Mouse (Mus musculus): ENCODE results near the gene Pprc1. TPM values are rescaled to one million over a fixed set of nuclear protein-coding genes. Genes with fewer than 3 reads are reported as not detected.
A peak's percentile ranks its signal among the peaks of the same experiment; 100 is the strongest.

Pprc1 gene
- polyA plus RNA-seq, 1 experiment from 2014 or later: 49.4 TPM

DNA sequence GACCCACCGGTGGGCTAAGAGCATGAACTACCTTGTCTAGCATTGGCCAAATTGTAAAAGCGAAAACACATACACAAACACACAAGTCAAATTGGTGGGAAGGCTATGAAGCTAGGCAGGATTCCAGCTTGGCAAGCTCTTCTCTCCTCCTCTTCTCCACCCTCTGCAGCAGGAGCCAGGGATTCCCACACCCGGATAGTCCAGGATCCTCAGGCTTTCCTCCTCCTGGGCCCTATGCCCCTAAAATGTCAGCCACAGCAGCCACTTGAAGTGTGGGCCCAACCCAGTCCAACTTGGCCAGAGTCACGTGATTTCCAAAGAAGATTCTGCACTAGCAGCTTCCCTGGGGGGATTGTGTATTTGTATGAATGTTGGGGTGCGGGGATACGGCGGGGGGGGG is 1.3 kb upstream of the Pprc1 start:
- ATAC-seq (ENCODE audit: insufficient number of reproducible peaks, insufficient read depth, low FRiP score, low read depth): no peak
- Histone ChIP-seq H3K4me2 (replicated peaks; ENCODE audit: low read depth, low read length) (peak overlapping the region; percentile 82), H3K36me3 (ENCODE audit: control insufficient read depth, insufficient read depth, low read length) (no peaks in the 10 kb centered on the region), H3K4me3 (ENCODE audit: low read depth, low read length) (peak overlapping the region; percentile 82), H3K4me1 (ENCODE audit: control insufficient read depth, insufficient read depth, low read length) (peaks cover 52% of the 10 kb centered on the region), H3K27me3 (ENCODE audit: control insufficient read depth, insufficient read depth, low read length) (no peaks in the 10 kb centered on the region), H3K9me3 (ENCODE audit: control insufficient read depth, low read depth, low read length) (no peaks in the 10 kb centered on the region), H3K9ac (replicated peaks; ENCODE audit: low read depth, low read length) (no peak overlapping the region; the same call in 1 of the 2 replicates), H3K27ac (ENCODE audit: low read length) (peak overlapping the region; percentile 92; the same call in 1 of the 2 replicates)
- WGBS: 61% methylated on average over 7 of the region's 7 CpGs

DNA sequence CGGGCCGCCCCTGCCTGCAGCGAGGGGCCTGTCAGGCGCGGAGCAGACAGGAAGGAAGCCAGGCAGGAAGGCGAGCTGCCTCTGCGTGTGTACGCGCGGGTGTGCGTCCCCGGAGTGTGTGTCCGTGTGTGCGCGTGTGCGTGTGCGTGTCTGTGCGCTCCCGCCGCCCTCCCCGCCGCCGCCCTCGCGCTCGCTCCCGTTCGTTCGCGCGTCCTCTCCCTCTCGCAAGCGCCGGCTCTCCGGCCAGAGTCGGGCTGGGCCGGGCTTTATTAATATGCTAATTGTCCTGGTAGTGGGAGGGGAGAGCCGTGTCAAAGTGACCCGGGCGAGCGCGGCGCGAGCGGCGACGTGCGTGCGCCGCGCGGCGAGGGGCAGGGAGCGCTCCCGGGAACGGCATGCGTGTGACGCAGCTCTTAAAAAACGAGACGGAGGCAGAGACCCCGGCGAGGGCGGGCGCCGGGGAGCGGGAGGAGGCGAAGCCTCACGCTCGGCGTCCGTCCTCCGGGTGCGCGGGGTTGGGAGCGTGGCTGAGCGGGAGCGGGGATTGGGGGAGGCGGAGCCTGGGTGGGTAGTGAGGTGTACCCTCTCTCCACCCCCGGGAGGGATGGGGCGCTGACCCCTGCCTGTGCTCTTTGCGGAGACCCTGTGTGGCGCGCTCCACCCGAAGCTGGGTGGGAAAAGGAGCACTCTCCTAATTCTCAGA is 458 bp downstream of the Pprc1 start, which contains the start of gene Ldb1:
TSS of gene Ldb1 (minus strand) at position 222 of the 703 bp plus-strand sequence.
- Histone ChIP-seq H3K4me3 (ENCODE audit: low read depth, low read length) (peak within 1 kb of the TSS; percentile 82), H3K9ac (replicated peaks; ENCODE audit: low read depth, low read length) (peak within 1 kb of the TSS; percentile 96), H3K9me3 (ENCODE audit: control insufficient read depth, low read depth, low read length) (no peaks in the 10 kb centered on the region), H3K27ac (ENCODE audit: low read length) (peak within 1 kb of the TSS; percentile 92), H3K27me3 (ENCODE audit: control insufficient read depth, insufficient read depth, low read length) (no peaks in the 10 kb centered on the region), H3K36me3 (ENCODE audit: control insufficient read depth, insufficient read depth, low read length) (no peaks in the 10 kb centered on the region), H3K4me1 (ENCODE audit: control insufficient read depth, insufficient read depth, low read length) (peaks cover 47% of the 10 kb centered on the region), H3K4me2 (replicated peaks; ENCODE audit: low read depth, low read length) (peak within 1 kb of the TSS; percentile 82)
- under 1% methylated on average over 74 of the region's 84 CpGs for WGBS
- peak; percentile 76 for ATAC-seq (ENCODE audit: insufficient number of reproducible peaks, insufficient read depth, low FRiP score, low read depth)

DNA sequence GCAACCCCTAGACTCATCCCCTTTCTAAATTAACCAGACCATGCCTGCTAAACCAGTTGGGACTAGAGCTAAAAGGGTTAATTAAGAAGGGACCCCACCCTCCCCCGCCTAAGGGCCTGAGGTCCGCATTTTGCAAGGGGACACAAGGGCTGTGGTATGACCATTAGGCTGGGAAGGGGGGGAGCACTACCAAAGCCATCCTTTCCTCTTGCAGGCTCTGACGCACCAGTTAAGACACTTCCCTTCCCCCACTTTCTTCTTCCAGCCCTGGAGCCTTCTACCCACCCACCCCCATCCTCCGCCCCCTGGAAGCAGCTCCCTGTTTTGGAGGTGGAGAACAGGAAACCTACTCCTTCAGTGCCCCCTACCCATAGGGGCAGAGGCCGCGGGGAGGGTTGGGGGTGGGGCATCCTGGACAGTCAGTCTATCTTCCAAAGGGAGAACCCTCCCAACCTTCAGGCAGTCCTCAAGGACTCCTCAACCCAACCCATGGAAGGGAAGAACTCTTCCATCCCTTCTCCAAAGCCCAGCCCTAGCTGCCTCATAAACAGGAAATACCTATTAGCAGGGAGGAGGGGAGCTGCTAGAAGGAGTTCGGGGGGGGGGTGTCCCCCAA is 1.1 kb downstream of the Pprc1 start:
- ATAC-seq (ENCODE audit: insufficient number of reproducible peaks, insufficient read depth, low FRiP score, low read depth): peak; percentile 50
- peak overlapping the region; percentile 96 for H3K9ac ChIP-seq (replicated peaks; ENCODE audit: low read depth, low read length)
- H3K4me2 ChIP-seq (replicated peaks; ENCODE audit: low read depth, low read length): peak overlapping the region; percentile 82
- WGBS: 1% methylated on average over 7 of the region's 7 CpGs
- H3K9me3 ChIP-seq (ENCODE audit: control insufficient read depth, low read depth, low read length): no peaks in the 10 kb centered on the region
- H3K27ac ChIP-seq (ENCODE audit: low read length): peak overlapping the region; percentile 92
- H3K27me3 ChIP-seq (ENCODE audit: control insufficient read depth, insufficient read depth, low read length): no peaks in the 10 kb centered on the region
- H3K36me3 ChIP-seq (ENCODE audit: control insufficient read depth, insufficient read depth, low read length): no peaks in the 10 kb centered on the region
- peaks cover 41% of the 10 kb centered on the region for H3K4me1 ChIP-seq (ENCODE audit: control insufficient read depth, insufficient read depth, low read length)
- peak overlapping the region; percentile 82 for H3K4me3 ChIP-seq (ENCODE audit: low read depth, low read length)

DNA sequence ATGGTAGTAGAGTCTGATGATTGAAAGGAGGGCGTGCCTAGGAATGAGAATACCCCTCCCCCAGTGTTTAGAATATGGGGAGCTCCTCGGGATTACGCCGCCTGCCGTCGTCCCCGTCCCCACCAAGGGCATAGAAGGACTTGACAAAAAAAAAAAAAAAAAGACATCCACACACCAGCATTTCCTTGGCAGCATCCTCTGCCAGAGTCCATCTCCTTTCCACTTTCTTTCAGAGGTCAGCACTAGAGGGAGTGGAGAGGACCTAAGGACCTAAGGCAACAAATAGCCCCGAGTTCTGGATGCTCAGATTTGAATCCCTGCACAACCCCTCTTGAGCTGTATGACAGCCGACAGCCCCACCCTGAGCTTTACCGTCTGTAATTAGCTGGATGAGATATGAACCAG is 1.9 kb downstream of the Pprc1 start:
- H3K4me3 ChIP-seq (ENCODE audit: low read depth, low read length): no peak overlapping the region
- 4% methylated on average over 10 of the region's 10 CpGs for WGBS

DNA sequence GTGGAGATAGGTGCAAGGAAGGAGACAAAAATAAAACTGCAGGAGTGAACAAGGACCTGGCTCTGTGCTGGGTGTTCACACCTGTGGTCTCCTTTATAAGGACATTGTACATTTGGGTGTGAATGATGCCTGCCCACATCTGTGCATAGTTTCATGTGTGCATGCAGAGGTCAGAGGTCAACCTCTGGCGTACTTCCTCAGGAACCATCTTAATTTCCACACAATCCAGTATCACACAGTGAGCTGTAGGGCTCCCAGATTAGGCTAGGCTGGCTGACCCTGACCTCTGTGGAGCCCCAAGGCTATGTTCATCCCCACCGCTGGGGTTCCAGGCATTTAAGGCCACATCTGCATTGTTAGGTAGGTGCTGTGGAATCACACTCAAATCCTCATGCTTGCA is 2.7 kb downstream of the Pprc1 start:
- WGBS: 75% methylated on average over 2 of the region's 2 CpGs
- H3K4me3 ChIP-seq (ENCODE audit: low read depth, low read length): no peak overlapping the region

More for the DNA sequence above, 1.9 kb downstream of the Pprc1 start:
- H3K9ac ChIP-seq (replicated peaks; ENCODE audit: low read depth, low read length): no peak overlapping the region
- H3K4me1 ChIP-seq (ENCODE audit: control insufficient read depth, insufficient read depth, low read length): peaks cover 33% of the 10 kb centered on the region
- peak overlapping the region; percentile 92; the same call in 1 of the 2 replicates for H3K27ac ChIP-seq (ENCODE audit: low read length)
- H3K36me3 ChIP-seq (ENCODE audit: control insufficient read depth, insufficient read depth, low read length): no peaks in the 10 kb centered on the region
- no peaks in the 10 kb centered on the region for H3K27me3 ChIP-seq (ENCODE audit: control insufficient read depth, insufficient read depth, low read length)
- peak overlapping the region; percentile 82; the same call in 1 of the 2 replicates for H3K4me2 ChIP-seq (replicated peaks; ENCODE audit: low read depth, low read length)
- no peak for ATAC-seq (ENCODE audit: insufficient number of reproducible peaks, insufficient read depth, low FRiP score, low read depth)
- H3K9me3 ChIP-seq (ENCODE audit: control insufficient read depth, low read depth, low read length): no peaks in the 10 kb centered on the region

DNA sequence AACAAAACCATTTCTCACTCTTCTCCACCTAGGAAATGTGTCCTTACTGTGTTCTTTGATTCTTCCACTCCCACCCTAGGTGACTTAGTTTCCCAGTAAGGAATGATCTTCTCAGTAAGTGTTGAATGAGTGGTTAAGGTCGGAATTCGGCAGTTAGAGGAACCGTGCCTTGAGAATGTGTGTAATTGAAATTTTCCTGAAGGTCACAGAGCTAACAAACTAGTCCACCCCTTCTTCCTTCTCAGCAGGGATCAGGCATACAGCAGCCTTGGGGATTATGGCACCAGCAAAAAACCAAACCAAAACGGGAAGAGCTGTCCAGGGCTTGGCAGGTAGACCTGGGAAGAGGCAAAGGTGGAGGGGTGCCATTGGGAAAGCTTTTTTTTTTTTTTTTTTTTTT is 4.4 kb downstream of the Pprc1 start:
- no peak overlapping the region for H3K9ac ChIP-seq (replicated peaks; ENCODE audit: low read depth, low read length)
- H3K4me1 ChIP-seq (ENCODE audit: control insufficient read depth, insufficient read depth, low read length): peaks cover 8% of the 10 kb centered on the region
- H3K4me2 ChIP-seq (replicated peaks; ENCODE audit: low read depth, low read length): no peak overlapping the region
- no peaks in the 10 kb centered on the region for H3K36me3 ChIP-seq (ENCODE audit: control insufficient read depth, insufficient read depth, low read length)
- no peaks in the 10 kb centered on the region for H3K9me3 ChIP-seq (ENCODE audit: control insufficient read depth, low read depth, low read length)
- H3K27ac ChIP-seq (ENCODE audit: low read length): no peak overlapping the region
- H3K27me3 ChIP-seq (ENCODE audit: control insufficient read depth, insufficient read depth, low read length): no peaks in the 10 kb centered on the region
- no peak overlapping the region for H3K4me3 ChIP-seq (ENCODE audit: low read depth, low read length)
- ATAC-seq (ENCODE audit: insufficient number of reproducible peaks, insufficient read depth, low FRiP score, low read depth): no peak
- WGBS: 61% methylated on average over 4 of the region's 4 CpGs

More for the DNA sequence above, 2.7 kb downstream of the Pprc1 start:
- no peak overlapping the region for H3K27ac ChIP-seq (ENCODE audit: low read length)
- no peaks in the 10 kb centered on the region for H3K27me3 ChIP-seq (ENCODE audit: control insufficient read depth, insufficient read depth, low read length)
- H3K36me3 ChIP-seq (ENCODE audit: control insufficient read depth, insufficient read depth, low read length): no peaks in the 10 kb centered on the region
- ATAC-seq (ENCODE audit: insufficient number of reproducible peaks, insufficient read depth, low FRiP score, low read depth): no peak
- H3K9me3 ChIP-seq (ENCODE audit: control insufficient read depth, low read depth, low read length): no peaks in the 10 kb centered on the region
- H3K4me2 ChIP-seq (replicated peaks; ENCODE audit: low read depth, low read length): no peak overlapping the region
- no peak overlapping the region for H3K9ac ChIP-seq (replicated peaks; ENCODE audit: low read depth, low read length)
- H3K4me1 ChIP-seq (ENCODE audit: control insufficient read depth, insufficient read depth, low read length): peaks cover 25% of the 10 kb centered on the region

DNA sequence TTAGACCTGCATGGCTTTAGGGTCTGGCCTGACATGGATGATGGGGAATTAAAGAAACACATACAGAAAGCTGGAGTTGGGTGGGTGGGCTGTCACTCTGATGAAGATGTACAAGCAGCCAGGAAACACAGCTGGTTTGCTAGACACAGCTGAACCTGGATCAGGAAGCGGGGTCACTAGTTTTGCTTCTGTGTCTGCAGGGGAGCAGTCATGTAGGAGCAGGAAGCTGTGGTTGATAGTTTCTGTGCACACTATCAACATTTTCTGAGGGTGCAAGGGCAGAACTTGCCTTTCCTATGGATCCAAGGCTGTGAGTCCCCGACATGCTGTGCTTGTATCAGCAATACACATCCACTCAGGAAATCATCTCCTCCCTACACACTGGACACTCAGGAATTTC is 5.8 kb downstream of the Pprc1 start:
- WGBS: 72% methylated on average over 2 of the region's 2 CpGs
- no peak overlapping the region for H3K9ac ChIP-seq (replicated peaks; ENCODE audit: low read depth, low read length)
- no peak overlapping the region for H3K27ac ChIP-seq (ENCODE audit: low read length)
- H3K4me2 ChIP-seq (replicated peaks; ENCODE audit: low read depth, low read length): no peak overlapping the region
- ATAC-seq (ENCODE audit: insufficient number of reproducible peaks, insufficient read depth, low FRiP score, low read depth): no peak
- H3K4me3 ChIP-seq (ENCODE audit: low read depth, low read length): no peak overlapping the region
- H3K9me3 ChIP-seq (ENCODE audit: control insufficient read depth, low read depth, low read length): no peaks in the 10 kb centered on the region
- H3K4me1 ChIP-seq (ENCODE audit: control insufficient read depth, insufficient read depth, low read length): peaks cover 7% of the 10 kb centered on the region
- no peaks in the 10 kb centered on the region for H3K36me3 ChIP-seq (ENCODE audit: control insufficient read depth, insufficient read depth, low read length)
- H3K27me3 ChIP-seq (ENCODE audit: control insufficient read depth, insufficient read depth, low read length): no peaks in the 10 kb centered on the region

DNA sequence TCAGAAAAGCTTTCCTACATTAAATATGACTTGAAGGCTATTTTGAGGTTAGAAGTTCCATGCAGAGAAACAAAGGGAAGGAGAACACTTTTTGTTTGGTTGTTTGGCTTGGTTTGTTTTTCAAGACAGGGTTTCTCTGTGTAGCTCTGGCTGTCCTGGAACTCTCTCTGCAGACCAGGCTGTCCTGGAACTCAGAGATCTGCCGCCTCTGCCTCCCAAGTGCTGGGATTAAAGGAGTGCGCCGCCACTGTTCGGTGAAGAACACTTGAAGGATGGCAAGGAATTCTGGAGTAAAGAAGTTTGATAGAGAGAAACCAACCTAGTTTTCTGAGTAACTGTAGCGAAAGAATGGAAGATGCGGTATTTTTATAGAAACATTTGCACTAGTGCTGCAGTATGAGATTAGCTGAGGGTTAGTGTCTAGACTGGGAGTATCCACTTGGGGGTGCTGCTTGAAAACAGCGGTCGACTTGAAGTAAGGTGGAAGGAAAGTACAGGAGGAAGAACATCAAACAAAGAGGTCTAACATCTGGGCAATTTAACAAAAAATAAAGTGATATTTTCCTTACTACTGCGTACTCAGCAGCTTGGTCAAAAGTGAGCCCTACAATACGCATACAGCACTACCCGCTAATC is 11.2 kb downstream of the Pprc1 start:
- Histone ChIP-seq H3K36me3 (ENCODE audit: control insufficient read depth, insufficient read depth, low read length) (no peaks in the 10 kb centered on the region), H3K27me3 (ENCODE audit: control insufficient read depth, insufficient read depth, low read length) (no peaks in the 10 kb centered on the region), H3K4me3 (ENCODE audit: low read depth, low read length) (peak overlapping the region; percentile 94), H3K27ac (ENCODE audit: low read length) (no peak overlapping the region; the same call in 1 of the 2 replicates), H3K4me1 (ENCODE audit: control insufficient read depth, insufficient read depth, low read length) (peaks cover 10% of the 10 kb centered on the region), H3K9me3 (ENCODE audit: control insufficient read depth, low read depth, low read length) (no peaks in the 10 kb centered on the region), H3K9ac (replicated peaks; ENCODE audit: low read depth, low read length) (no peak overlapping the region), H3K4me2 (replicated peaks; ENCODE audit: low read depth, low read length) (peak overlapping the region; percentile 74)
- WGBS: 1% methylated on average over 11 of the region's 11 CpGs
- peak; percentile 68 for ATAC-seq (ENCODE audit: insufficient number of reproducible peaks, insufficient read depth, low FRiP score, low read depth)

Data from stomach, embryonic 14.5 days (tissue).